Mouse (Mus musculus) erythroblast, adult 5-6 weeks (primary cell): Measurements from ENCODE around the gene Fbxo45. TPM values are rescaled to one million over a fixed set of nuclear protein-coding genes. Genes with fewer than 3 reads are reported as not detected.
"Not testable (repeated sequence)": the region's sequence is repeated elsewhere in the genome, so short reads cannot be mapped to it uniquely, and the experiment has no call there.

Experiments
- ATAC-seq: replicated peaks from 2 replicates; pipeline ENCODE4 v1.8.0; 2016; ENCODE audit warnings: moderate number of reproducible peaks, mild to moderate bottlenecking, moderate TSS enrichment, inconsistent platforms; ENCODE audit not compliant: poor library complexity, low FRiP score, severe bottlenecking
- total RNA-seq, 2 experiments: library from RNA; stranded (forward) in 1 of 2; stranded (reverse) in 1 of 2; fragments of 150-400 nt in 1 of 2; fragments of 200-764, 138-1000 nt in 1 of 2; gene quantifications; 2 replicates each; pipeline versions ENCODE4 v1.2.3 to v1.2.4; 2015 to 2017; ENCODE audit warnings: low replicate concordance in 2 of 2

Fbxo45 gene
- total RNA-seq (2015; ENCODE audit: low replicate concordance) (1.9 and 2.7 TPM in 2 replicates), total RNA-seq (2017; ENCODE audit: low replicate concordance) (8.0 and 10.0 TPM in 2 replicates)

- ATAC-seq, result peak; percentile 97
Observed at GRCm38 (mm10) chr16:32246952-32247370, at the start of gene Fbxo45, which contains the start of gene Wdr53. Gene Fbxo45, minus strand, starts transcription at chr16:32247158. Gene Wdr53, plus strand, starts transcription at chr16:32247227.

GRCm38 (mm10) chr16:32291821-32292220, 44.9 kb upstream of the Fbxo45 start:
- ATAC-seq, result no peak

- no peak for ATAC-seq
Observed at GRCm38 (mm10) chr16:32282608-32283007, 35.6 kb upstream of the Fbxo45 start.

GRCm38 (mm10) chr16:32280211-32280610, 33.3 kb upstream of the Fbxo45 start:
- ATAC-seq, result no peak

- ATAC-seq, result no peak
Observed at GRCm38 (mm10) chr16:32278396-32278795, 31.4 kb upstream of the Fbxo45 start.

- ATAC-seq, result peak; percentile 86
Observed at GRCm38 (mm10) chr16:32277308-32278256, 30.6 kb upstream of the Fbxo45 start, which contains the start of gene Rnf168. Gene Rnf168, plus strand, starts transcription at chr16:32277459.

GRCm38 (mm10) chr16:32275830-32276229, 28.9 kb upstream of the Fbxo45 start:
- ATAC-seq, result no peak

- no peak for ATAC-seq
Observed at GRCm38 (mm10) chr16:32275041-32275440, 28.1 kb upstream of the Fbxo45 start.

GRCm38 (mm10) chr16:32273338-32273737, 26.4 kb upstream of the Fbxo45 start:
- ATAC-seq, result no peak

- ATAC-seq, result no peak
Observed at GRCm38 (mm10) chr16:32271291-32271690, 24.3 kb upstream of the Fbxo45 start, which contains the start of gene Smco1. Gene Smco1, plus strand, starts transcription at chr16:32271468.

GRCm38 (mm10) chr16:32264225-32264624, 17.3 kb upstream of the Fbxo45 start:
- not testable (repeated sequence) for ATAC-seq

- ATAC-seq, result peak; percentile 58
Observed at GRCm38 (mm10) chr16:32246351-32246791, 587 bp downstream of the Fbxo45 start.

GRCm38 (mm10) chr16:32243901-32244300, 3.1 kb downstream of the Fbxo45 start:
- no peak for ATAC-seq

GRCm38 (mm10) chr16:32239428-32240312, 7.3 kb downstream of the Fbxo45 start:
- no peak for ATAC-seq

GRCm38 (mm10) chr16:32237930-32238680, 8.9 kb downstream of the Fbxo45 start:
- ATAC-seq, result no peak

- ATAC-seq, result not testable (repeated sequence)
Observed at GRCm38 (mm10) chr16:32232050-32232449, 14.9 kb downstream of the Fbxo45 start.

GRCm38 (mm10) chr16:32222399-32222798, 24.6 kb downstream of the Fbxo45 start:
- no peak for ATAC-seq

- ATAC-seq, result no peak
Observed at GRCm38 (mm10) chr16:32221803-32222202, 25.2 kb downstream of the Fbxo45 start.
